Mouse (Mus musculus): Measurements from ENCODE around the gene Rasgef1b. TPM values are rescaled to one million over a fixed set of nuclear protein-coding genes. Genes with fewer than 3 reads are reported as not detected.
A peak's percentile ranks its signal among the peaks of the same experiment; 100 is the strongest.
"Not testable (repeated sequence)": the region's sequence is repeated elsewhere in the genome, so short reads cannot be mapped to it uniquely, and the experiment has no call there.

Rasgef1b gene
- total RNA-seq, 2 experiments from 2014 or later, result 9.3 to 13.7 TPM

DNA sequence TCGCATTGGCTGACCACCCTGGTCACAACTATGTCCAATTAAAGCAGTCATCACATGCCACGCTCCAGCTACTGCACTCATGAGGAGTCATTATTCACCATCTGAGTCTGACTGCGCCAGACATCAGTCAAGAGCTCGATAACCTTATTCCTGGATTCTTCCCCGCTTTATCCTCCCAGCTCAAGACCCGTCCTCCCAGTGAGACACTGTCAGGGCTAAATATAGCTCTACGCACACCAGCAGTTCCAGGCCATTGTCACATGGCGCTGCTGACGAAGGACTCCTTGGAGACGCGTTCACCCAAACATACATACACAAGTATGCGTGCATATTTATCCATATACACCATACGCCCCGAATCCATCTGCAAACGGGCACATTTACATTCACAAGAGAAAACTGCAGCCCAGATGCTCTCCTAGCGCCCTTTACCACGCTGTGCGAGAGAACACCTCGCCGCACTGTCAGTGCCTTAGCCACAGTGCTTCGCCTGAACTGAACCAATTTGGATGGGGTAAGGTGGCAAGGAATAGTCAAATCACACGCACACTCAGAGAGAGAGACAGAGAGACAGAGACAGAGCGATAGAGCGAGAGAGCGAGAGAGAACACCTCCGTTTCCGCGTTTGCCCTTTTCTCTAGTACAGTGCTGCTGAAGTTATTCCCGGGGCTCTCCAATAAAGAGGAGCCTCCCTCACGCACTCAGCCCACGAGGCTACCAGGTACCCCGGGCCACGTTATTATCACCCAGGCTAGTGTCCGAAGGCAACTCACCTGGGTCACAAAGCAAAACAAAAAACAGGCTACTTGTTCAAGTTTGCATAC lies 477.3 kb downstream of the Rasgef1b start:
- peak; percentile 46 for DNase-seq

DNA sequence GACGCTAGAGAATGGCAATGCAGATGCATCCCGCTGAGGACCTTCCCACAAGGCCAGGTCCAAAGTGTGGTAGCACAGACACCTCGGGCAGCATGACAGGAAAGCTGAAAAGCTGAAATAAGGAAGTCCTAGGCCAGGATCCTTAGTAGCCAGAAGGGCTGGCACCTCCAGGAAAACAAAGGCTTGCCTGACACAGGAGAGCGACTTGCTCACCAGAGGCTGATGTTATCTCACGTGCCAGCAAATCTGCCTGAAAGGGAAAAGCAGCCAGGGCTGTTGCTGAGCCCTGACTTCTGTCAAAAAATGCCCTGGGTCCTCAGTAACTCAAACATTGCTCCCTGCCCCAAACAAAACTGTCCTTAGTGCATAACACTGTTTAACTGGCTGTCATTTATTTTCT lies 478.0 kb downstream of the Rasgef1b start:
- DNase-seq, result no peak

DNA sequence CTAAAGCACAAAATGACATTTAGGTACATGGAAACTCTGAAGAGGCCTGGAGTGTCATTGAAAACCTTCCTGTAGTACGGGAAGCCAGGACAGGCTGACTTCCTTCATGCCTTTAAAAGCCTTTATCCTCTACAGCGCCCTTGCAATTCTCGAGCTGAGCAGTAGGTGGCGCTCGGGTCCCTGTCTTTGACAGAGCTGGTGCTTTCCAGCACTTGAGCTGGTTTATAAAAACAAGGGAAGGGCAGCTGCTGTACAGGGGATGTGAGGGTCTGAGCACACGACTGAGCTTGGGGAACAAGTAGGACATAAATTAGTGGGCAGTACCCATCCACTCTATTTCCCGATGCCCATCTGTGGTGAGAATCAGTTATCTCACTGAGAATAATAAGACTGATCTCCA lies 480.4 kb downstream of the Rasgef1b start:
- peak; percentile 99 for DNase-seq

DNA sequence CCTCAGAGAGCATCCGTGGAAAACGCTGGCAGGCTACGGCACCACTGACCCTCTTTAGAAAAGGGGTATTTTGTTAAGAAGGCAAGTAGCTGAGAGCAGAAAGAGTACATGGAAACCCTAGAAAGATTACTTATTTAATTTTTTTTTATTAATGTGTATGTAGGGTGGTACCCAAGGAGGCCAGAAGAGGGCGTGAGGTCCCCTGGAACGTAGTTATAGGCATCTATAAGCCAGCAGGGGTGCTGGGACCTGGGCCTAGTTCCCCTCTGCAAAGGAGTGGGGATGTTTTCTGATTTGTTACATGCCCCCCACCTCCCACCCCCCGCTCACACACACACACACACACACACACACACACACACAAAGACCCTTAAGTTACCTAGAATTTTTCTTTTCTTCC lies 480.9 kb downstream of the Rasgef1b start:
- DNase-seq, result no peak

DNA sequence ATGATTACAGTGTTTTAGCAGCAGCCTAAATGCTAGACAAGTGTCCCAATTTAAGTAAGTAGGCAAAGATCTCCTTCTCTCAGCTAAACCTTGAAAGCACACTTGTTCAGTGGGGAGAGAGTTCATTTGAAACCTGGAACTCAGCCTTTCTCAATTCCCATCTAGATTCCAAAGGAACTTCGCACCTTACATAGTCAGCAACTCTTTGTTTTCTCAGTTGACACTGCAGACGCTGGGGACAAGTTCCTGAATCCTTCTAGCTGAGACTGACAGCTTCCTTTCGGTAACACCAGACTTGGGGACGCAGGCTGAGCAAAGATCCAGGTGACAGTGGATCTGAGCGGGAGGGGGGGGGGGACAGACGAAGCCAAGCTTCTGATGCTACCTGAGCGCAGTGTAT lies 481.4 kb downstream of the Rasgef1b start:
- DNase-seq, result no peak

DNA sequence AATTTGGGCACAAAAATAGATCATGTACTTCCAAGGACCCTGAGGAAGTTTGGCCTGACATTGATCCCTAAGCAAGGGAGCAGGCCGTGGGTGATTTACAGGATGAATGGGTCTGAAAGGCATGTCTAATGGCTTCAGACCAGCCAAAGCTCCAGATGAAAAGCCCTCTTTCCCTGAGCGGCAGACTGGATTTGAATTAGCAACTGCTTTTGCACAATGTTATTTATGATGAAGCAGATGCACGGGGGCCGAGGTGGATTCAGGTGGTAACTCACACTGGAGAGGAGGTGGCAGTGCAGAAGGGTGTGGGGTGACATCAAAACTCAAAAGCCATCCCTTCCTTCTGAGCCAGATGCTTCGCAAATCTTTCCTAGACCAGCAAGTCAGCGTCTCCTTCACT lies 481.9 kb downstream of the Rasgef1b start:
- DNase-seq, result no peak

DNA sequence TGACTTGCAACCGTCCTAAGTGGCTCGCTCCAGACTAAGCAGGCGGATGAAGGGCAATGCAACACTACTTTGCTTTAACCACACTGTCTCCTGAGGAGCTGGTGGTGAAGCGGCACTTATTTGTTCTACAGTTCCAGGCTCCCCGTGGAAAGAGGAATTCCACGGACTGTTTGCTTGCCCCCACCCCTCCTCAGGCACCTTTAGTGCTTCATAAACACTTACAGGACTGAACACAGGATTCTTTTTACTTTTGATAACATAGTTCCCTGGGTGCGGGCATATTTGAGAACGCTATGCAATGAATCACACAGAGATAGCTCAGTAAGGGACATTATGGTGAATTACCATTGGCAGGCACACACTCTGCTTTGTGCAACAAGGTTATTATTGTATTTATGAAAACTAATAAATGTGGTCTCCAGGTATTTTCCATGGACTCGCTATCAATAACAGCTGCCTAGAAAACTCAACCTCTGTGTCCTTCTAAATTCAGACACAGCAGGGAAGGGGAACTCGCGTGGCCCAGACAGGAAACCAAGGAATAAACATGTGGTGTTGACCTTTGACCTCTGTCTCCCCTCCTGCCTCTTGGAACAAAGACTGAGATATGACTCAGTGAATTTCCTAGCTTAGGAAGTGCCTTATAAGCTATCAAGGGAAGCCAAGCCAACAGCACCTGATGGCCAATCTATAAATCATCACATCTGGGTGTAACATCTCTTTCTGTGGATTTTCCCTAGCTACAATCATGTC lies 486.7 kb downstream of the Rasgef1b start:
- DNase-seq, result no peak

DNA sequence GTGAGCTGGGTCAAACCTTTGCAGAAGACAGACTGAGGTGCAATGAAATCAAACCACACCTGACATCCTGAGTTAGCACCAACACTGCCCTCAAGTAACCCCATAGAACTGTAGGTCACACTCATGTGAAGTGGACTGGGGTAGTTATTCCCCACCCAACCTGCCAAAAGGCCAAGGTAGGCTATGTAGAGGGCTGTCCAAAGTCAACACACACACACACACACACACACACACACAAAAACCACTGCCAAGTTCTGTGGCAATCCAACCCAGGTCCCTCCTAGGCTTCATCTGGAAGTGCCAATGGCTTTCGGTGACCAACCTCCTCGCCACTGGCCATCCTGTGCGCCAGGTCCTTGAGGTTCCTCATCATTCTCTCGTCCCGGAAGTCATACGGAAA lies 488.4 kb downstream of the Rasgef1b start:
- no peak for DNase-seq

DNA sequence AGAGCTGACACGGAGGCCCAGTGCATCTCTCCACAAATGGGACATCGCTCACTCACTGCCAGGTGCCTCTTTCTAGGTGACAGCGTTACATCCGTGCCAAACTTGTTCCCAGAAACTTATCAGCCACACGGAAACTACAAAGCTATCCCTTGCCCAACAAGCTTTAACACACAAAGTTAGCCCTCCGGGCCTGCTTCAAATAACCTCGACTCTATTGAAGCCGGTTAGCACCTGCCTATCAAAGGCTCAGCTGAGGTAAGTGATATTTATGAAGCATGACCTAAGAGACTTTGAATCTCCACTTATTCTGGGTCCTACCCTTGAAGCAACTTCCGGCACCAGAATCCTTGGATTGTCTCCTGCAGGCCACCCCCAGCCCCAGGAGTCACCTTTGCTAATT lies 489.2 kb downstream of the Rasgef1b start:
- DNase-seq, result no peak

DNA sequence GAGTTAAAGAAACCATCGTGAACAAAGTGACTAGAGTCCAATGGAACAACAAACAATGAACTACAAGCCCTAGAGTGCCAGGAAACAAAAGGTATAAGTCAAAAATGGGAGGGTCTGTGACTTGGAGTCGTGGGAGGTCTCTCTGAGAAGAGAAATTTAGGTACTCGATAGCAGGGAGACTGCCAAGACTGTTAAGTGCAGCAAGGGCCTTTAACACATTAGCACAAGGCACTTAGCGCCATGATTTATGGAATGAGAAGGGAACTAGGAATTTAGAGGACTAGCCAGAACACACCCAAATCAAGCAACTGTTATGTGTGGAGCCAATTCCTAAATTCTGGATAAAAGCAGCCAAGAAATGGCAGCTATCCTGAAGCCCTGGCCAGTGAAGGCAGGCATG lies 490.7 kb downstream of the Rasgef1b start:
- DNase-seq, result no peak

DNA sequence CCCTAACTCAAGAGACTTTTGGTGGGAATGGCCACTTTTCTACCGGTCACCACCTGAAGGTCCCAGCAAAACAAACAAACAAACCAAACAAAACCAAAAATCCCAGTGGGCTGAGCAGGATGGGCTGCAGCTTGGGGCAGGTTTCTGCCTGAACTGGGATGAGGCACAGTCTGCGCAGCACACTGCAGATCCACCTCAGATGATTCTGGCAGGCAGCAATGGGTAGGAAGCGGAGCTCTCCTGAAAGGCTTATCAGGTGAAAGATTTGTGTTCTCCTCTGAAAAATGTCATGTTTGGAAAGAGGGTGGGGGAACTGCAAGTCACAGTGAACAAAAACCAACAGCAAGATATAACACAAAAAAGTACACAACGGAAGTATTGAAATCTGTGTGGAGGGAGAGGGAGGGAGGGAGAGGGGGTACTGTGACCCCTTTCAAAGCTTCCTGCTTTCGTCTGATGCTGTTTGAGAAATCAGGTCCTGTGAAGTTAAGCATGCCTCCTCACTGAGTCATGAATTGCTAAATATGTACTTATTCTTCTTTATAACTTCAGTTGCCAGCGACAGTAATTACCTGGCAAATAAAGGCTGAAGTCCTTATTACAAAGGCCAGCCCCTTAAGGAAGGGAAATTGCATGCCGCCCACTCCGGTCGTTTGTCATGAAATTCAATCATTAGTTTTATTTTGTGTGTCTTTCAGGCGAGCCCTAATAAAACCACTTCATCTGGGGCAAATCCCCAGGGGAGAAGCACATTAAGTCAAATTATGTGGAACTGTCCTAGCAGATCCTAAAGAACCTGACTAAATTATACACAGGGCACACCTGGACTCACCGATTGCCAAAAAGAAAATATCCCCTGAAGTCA lies 491.7 kb downstream of the Rasgef1b start:
- no peak for DNase-seq

DNA sequence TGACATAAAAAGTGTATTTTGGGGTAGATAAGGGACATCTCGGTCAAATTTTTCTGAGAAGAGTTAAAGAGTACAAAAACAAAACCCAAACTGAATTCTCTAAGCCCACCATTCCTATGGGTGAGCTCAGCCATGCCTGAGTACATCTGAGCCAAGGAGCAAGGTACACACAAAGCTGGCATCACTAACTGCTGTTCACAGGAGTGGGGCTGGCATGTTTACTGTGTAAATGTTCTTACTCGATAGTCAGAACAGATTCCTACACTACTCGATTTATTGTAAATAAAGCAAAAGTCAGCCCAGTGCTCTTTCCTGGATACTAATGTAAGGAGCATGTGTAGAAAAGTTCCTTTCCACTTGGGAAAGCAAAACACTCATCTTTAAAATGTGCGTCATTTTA lies 492.4 kb downstream of the Rasgef1b start:
- DNase-seq, result no peak

DNA sequence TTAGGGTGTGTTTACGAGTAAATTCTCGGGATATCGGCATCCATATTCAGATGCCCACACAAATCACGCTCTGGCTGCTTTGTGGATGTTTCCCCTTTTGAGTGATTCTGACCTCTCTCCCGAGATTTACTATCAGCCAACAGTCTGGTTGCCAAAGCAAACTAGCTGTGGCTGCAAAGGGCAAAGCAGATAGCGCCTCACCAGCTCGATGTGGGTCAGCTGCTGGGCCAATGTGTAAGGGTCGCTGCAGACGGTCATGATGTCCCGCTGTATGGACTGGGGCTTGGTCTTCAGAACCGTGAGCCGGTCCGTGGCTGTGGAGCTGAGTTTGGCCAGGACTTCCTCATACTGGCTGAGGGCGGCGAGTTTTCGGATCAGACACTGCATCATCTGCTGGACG lies 494.6 kb downstream of the Rasgef1b start:
- peak; percentile 13 for DNase-seq

DNA sequence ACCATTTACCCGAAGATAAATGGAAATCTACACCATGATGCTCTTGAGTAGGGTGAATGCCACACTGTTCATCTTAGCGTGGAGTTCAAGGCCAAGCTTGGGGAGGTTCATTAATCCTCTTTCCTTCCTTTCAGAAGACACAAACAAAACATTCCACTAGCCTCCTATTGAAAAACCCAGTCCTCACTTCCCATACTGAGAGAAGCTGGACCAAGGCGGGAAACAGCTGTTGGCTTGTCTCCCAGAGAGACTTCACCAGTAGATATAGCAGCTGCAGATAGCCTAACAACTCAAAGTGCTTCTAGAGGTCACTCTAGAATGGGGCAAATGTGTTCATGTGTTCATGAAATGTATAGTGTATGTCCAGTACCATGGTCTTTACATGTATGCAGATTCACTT lies 495.7 kb downstream of the Rasgef1b start:
- no peak for DNase-seq

DNA sequence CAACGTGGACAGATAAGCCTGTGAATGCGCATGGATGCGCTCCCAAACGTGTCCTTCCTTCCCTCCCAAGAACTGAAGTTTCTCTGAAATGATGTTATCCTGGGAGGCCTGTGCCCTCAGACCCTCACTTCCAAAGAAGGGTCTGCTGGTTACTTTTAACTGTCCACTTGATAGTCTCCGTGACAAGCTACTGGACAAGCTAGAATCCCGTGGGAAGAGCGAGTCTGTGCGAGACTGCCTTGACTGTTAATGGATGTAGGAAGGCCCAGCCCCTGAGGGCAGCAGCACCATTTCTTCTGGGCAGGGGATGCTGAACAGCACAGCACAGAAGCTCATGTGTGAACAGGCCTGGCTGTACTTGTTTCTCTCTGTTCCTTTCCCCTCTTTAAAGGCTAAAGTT lies 496.5 kb downstream of the Rasgef1b start:
- no peak for DNase-seq

DNA sequence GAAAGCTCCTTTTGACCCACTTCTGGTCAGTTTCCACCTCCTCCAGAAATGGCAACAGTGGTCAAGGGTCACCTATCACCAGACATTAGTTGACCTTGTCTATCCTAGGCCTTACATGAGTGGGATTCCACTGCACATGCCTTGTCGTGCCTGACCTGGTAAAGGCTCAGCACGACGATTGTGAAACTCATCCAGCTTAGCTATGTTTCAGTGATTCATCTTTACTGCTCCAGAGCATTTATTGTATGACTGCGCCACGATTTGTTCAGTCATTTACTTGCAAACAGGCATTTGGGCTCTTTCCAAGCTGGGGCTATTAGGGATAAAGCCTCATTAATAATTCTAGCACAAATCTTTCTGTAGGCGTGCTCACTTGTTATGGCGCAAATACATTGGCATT lies 498.4 kb downstream of the Rasgef1b start:
- no peak for DNase-seq

DNA sequence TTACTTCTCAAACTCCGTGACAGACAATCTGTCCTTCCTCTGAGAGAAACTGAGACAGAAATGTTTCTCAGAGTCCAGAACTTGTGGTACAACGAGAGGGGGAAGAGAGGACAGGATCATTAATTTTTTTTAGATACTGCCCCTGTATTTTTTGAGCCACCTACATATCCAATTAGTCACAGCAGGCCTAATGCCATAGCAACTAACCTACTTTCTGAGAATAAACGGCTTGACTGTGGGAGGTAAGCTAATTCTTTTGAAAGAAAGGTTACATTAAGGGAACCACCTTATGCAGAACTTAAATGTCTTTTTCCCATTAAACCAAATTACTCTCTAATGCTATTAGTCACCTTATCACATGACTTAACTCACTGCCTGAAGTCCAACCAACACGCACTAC lies 501.5 kb downstream of the Rasgef1b start:
- DNase-seq, result no peak

DNA sequence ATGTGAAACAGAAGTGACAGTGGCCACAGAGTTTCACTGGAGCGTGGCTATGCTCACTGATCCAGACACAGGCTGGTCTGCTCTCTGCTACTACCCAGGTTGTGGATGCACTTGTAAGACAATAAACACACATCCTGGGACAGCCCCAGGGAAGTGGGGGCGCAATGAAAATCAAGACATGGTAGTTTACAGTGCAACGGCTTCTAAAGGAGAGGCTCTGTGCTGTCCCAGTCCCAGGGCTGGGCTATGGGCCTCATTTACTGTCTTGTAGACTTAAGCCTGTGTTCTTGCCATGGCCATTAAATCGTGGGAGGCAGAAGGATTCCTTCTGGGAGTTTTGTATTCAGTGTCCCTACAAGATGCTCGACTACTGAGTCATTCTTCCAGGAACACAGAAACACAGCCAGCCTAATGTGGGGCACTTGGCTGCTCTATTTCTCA lies 504.3 kb downstream of the Rasgef1b start:
- DNase-seq, result no peak

DNA sequence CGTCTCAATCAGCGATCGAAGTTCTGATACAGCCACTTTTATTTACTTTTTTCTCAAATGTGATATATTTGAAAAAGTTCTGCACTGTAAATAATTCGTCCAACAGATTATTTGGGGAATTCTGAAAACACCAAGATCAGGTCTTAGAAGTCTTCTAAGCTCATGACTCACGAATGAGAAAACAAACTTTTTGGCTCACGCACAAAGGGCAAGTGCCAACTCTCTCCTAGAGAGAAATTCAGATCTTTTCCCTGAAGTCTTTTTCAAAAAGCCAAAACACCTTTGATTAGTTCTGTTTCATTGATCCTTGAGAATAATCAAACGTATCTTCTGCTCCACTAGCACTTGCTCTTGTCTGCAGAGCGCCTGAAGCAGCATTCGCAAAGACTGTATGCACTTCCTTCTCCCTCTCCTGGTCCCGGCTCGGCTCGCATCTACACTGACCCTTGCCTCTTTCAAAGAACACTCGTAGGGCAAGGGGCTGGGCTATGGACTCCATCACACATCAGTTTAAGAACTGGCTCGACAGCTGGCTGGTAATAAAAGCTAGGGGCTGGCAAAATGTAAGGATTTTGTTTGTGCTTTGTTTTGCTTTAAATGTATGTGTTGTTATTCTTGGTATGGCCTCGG lies 504.9 kb downstream of the Rasgef1b start:
- DNase-seq, result peak; percentile 28

DNA sequence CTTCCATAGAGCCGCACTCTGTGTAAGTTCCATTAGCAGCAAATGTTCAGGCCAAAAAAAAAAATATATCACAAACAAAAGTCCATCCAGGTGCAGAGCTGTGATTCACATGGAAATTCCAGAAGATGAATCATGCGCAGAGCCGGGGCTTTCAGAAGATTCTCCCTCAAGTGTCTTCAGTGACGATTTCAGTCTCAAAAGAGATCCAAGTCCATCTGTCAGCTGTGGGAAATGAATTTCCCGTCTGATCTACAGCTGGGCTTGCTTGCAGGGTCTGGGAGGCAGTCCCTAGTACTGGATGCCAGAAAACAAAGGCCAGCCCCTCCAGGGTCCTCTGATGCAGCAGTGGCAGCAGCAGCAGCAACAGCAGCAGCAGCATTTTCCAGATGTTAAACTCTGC lies 510.5 kb downstream of the Rasgef1b start:
- DNase-seq, result no peak

DNA sequence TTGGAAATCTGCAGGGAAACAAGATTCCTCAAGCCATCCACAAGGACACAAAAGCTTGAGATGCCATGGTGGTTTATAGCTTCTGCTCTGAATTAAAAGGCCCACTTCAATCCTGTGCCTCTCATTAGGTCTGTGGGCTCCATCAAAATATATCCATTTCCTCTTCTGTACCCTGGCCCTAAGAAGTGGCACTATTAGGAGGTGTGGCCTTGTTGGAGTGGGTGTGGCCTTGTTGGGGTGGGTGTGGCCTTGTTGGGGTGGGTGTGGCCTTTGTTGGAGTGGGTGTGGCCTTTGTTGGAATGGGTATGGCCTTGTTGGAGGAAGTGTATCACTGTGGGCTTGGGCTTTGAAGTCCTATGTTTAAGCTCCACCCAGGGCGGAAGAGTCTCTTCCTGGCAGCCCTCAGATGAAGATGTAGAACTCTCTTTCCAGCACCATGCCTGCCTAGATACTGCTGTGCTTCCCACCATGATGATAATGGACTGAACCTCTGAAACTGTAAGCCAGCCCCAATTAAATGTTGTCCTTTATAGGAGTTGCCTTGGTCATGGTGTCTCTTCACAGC lies 512.2 kb downstream of the Rasgef1b start:
- not testable (repeated sequence) for DNase-seq

Data from adrenal gland, postnatal 10 days (tissue).